Mouse (Mus musculus): Measurements from ENCODE around the gene Srrm3. TPM values are rescaled to one million over a fixed set of nuclear protein-coding genes. Genes with fewer than 3 reads are reported as not detected.

The Srrm3 gene
- polyA plus RNA-seq, 1 experiment from 2014 or later: 0.04 TPM

DNA sequence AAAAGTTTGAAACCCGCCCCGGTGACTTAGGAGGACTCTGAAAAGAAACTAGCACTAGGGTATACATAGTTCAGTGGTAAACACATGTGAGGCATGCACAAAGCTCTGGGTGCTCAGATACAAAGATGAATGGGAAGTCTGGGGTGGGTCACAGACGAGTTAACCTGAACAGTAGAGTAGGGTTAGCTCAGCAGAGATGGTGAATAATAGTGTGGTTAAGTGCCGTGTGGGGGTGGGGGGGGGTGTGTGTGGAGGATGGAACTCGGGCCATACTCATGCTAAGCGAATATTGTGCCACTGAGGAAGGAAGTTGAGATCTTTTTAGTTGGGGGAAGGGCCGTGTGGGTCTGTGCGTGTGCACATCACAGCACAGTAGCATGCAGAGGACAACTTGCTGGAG is 26.4 kb upstream of the Srrm3 start:
- peaks cover 28% of the 10 kb centered on the region for H3K36me3 ChIP-seq (ENCODE audit: control insufficient read depth, insufficient read depth, low read length)
- H3K4me3 ChIP-seq (ENCODE audit: low read depth, low read length): peak overlapping the region; percentile 87
- ATAC-seq (replicated peaks; ENCODE audit: low FRiP score): no peak
- H3K9me3 ChIP-seq (ENCODE audit: control insufficient read depth, low read length): no peaks in the 10 kb centered on the region
- DNase-seq (ENCODE audit: low spot score): no peak
- H3K27me3 ChIP-seq (replicated peaks; ENCODE audit: control insufficient read depth, insufficient read depth, low read length): no peaks in the 10 kb centered on the region
- H3K9ac ChIP-seq (ENCODE audit: low read depth, low read length): peak overlapping the region; percentile 95; the same call in 1 of the 2 replicates
- 63% methylated on average over 8 of the region's 8 CpGs for WGBS
- peak overlapping the region; percentile 79 for H3K4me2 ChIP-seq
- no peak overlapping the region for H3K27ac ChIP-seq (ENCODE audit: low read depth, low read length)
- H3K4me1 ChIP-seq (replicated peaks; ENCODE audit: control insufficient read depth, insufficient read depth, low read length): peaks cover 18% of the 10 kb centered on the region

DNA sequence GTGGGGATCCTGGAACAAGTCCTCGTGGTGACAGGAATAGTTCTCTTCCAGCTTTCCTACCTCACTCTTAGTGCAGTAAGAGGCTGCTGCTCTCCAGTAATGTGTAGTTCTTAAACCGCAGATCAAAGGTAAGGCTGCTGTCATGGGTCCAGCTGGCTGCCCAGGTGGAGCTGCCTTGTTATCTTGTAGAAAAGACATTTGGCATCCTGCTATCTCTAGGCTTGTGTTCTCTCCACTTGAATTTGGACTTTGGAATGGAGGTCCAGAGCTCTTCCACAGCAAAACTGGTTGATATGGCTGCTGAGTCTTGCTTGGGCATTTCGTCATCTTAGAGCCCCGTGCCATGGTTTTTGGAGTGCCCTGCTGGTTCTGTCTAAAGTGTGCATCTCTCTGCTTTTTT is 23.8 kb upstream of the Srrm3 start:
- no peak overlapping the region for H3K4me3 ChIP-seq (ENCODE audit: low read depth, low read length)
- no peak overlapping the region for H3K9ac ChIP-seq (ENCODE audit: low read depth, low read length)
- peaks cover 51% of the 10 kb centered on the region for H3K36me3 ChIP-seq (ENCODE audit: control insufficient read depth, insufficient read depth, low read length)
- H3K27ac ChIP-seq (ENCODE audit: low read depth, low read length): no peak overlapping the region
- ATAC-seq (replicated peaks; ENCODE audit: low FRiP score) (no peak), DNase-seq (ENCODE audit: low spot score) (no peak)
- no peaks in the 10 kb centered on the region for H3K27me3 ChIP-seq (replicated peaks; ENCODE audit: control insufficient read depth, insufficient read depth, low read length)
- WGBS: 86% methylated on average over 4 of the region's 4 CpGs
- H3K4me2 ChIP-seq: no peak overlapping the region
- H3K4me1 ChIP-seq (replicated peaks; ENCODE audit: control insufficient read depth, insufficient read depth, low read length): peaks cover 14% of the 10 kb centered on the region
- H3K9me3 ChIP-seq (ENCODE audit: control insufficient read depth, low read length): no peaks in the 10 kb centered on the region

- H3K4me1 ChIP-seq (replicated peaks; ENCODE audit: control insufficient read depth, insufficient read depth, low read length): 0 out of 2 replicates have a peak, but pooled peaks cover 2% of the 10 kb centered on the region
- H3K9ac ChIP-seq (ENCODE audit: low read depth, low read length): 0 out of 2 replicates have a peak overlapping the region, but pooled peaks have one; percentile 31
- DNase-seq (ENCODE audit: low spot score): peak; percentile 84
- H3K27ac ChIP-seq (ENCODE audit: low read depth, low read length): no peak overlapping the region
- peak overlapping the region; percentile 56 for H3K4me2 ChIP-seq
- ATAC-seq (replicated peaks; ENCODE audit: low FRiP score): peak; percentile 56
- WGBS: 16% methylated on average over 20 of the region's 20 CpGs
- H3K9me3 ChIP-seq (ENCODE audit: control insufficient read depth, low read length): no peaks in the 10 kb centered on the region
- H3K27me3 ChIP-seq (replicated peaks; ENCODE audit: control insufficient read depth, insufficient read depth, low read length): no peaks in the 10 kb centered on the region
- H3K36me3 ChIP-seq (ENCODE audit: control insufficient read depth, insufficient read depth, low read length): peaks cover 24% of the 10 kb centered on the region
- H3K4me3 ChIP-seq (ENCODE audit: low read depth, low read length): peak overlapping the region; percentile 20; the same call in 1 of the 2 replicates
Measured at GRCm38 (mm10) chr5:135793996-135794858, 12.5 kb upstream of the Srrm3 start.

GRCm38 (mm10) chr5:135794859-135795181 is 11.9 kb upstream of the Srrm3 start:
- Histone ChIP-seq H3K36me3 (ENCODE audit: control insufficient read depth, insufficient read depth, low read length) (peaks cover 18% of the 10 kb centered on the region), H3K9me3 (ENCODE audit: control insufficient read depth, low read length) (no peaks in the 10 kb centered on the region), H3K4me1 (replicated peaks; ENCODE audit: control insufficient read depth, insufficient read depth, low read length) (0 out of 2 replicates have a peak, but pooled peaks cover 2% of the 10 kb centered on the region), H3K27ac (ENCODE audit: low read depth, low read length) (no peak overlapping the region), H3K9ac (ENCODE audit: low read depth, low read length) (no peak overlapping the region), H3K4me3 (ENCODE audit: low read depth, low read length) (peak overlapping the region; percentile 13; the same call in 1 of the 2 replicates), H3K27me3 (replicated peaks; ENCODE audit: control insufficient read depth, insufficient read depth, low read length) (no peaks in the 10 kb centered on the region), H3K4me2 (peak overlapping the region; percentile 56)
- 11% methylated on average over 5 of the region's 5 CpGs for WGBS
- DNase-seq (ENCODE audit: low spot score) (no peak), ATAC-seq (replicated peaks; ENCODE audit: low FRiP score) (no peak; the same call in 1 of the 2 replicates)

DNA sequence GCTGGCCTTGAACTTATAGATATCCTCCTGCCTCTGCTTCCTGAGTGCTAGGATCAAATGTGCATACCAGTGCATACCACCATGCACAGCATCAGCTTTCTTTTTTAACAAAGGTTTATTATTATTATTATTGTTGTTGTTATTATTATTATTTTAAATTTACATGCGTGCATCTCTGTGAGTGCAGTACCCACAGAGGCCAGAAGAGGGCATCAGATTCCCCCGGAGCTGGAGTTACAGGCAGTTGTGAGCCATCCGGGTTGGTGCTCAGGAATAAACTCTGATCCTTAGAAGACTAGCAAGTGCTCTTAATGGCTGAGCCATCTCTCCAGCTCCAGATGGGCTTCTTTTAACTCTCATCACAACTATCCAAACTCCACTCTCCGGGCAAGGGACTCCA is 6.9 kb upstream of the Srrm3 start:
- no peaks in the 10 kb centered on the region for H3K36me3 ChIP-seq (ENCODE audit: control insufficient read depth, insufficient read depth, low read length)
- no peaks in the 10 kb centered on the region for H3K9me3 ChIP-seq (ENCODE audit: control insufficient read depth, low read length)
- H3K4me2 ChIP-seq: no peak overlapping the region
- DNase-seq (ENCODE audit: low spot score) (no peak), ATAC-seq (replicated peaks; ENCODE audit: low FRiP score) (no peak)
- H3K27ac ChIP-seq (ENCODE audit: low read depth, low read length): no peak overlapping the region
- H3K9ac ChIP-seq (ENCODE audit: low read depth, low read length): no peak overlapping the region
- H3K4me1 ChIP-seq (replicated peaks; ENCODE audit: control insufficient read depth, insufficient read depth, low read length): no peaks in the 10 kb centered on the region
- no peak overlapping the region for H3K4me3 ChIP-seq (ENCODE audit: low read depth, low read length)
- WGBS: 43% methylated on average over 4 of the region's 4 CpGs
- H3K27me3 ChIP-seq (replicated peaks; ENCODE audit: control insufficient read depth, insufficient read depth, low read length): peaks cover 8% of the 10 kb centered on the region; the same call in 1 of the 2 replicates

- Histone ChIP-seq H3K27me3 (replicated peaks; ENCODE audit: control insufficient read depth, insufficient read depth, low read length) (peaks cover 10% of the 10 kb centered on the region; the same call in 1 of the 2 replicates), H3K4me3 (ENCODE audit: low read depth, low read length) (no peak overlapping the region), H3K9ac (ENCODE audit: low read depth, low read length) (no peak overlapping the region), H3K4me2 (no peak overlapping the region), H3K36me3 (ENCODE audit: control insufficient read depth, insufficient read depth, low read length) (no peaks in the 10 kb centered on the region), H3K4me1 (replicated peaks; ENCODE audit: control insufficient read depth, insufficient read depth, low read length) (no peaks in the 10 kb centered on the region), H3K27ac (ENCODE audit: low read depth, low read length) (no peak overlapping the region), H3K9me3 (ENCODE audit: control insufficient read depth, low read length) (no peaks in the 10 kb centered on the region)
- no peak for DNase-seq (ENCODE audit: low spot score)
- WGBS: 10% methylated on average over 6 of the region's 6 CpGs
- ATAC-seq (replicated peaks; ENCODE audit: low FRiP score): no peak
Measured at GRCm38 (mm10) chr5:135800927-135801326, 5.8 kb upstream of the Srrm3 start.

DNA sequence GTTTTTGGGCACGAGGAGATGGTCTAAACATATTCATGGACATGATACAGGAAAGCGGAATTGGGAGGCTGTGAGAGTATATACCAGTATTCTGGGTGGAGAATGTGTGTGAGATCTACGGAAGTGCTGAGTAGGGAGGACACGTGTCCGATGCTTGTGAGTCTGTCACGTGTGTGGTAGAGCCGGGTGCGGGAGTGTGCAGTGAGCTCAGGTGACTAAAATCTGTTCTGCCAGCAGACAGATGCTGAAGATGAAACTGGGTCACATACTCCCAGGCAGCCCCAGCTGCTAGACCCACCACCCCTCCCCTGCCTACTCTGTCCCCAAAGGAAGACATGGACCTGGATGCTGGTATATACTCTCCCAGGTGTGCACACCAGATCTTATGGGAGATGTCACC is 4.0 kb upstream of the Srrm3 start:
- no peaks in the 10 kb centered on the region for H3K4me1 ChIP-seq (replicated peaks; ENCODE audit: control insufficient read depth, insufficient read depth, low read length)
- H3K36me3 ChIP-seq (ENCODE audit: control insufficient read depth, insufficient read depth, low read length): no peaks in the 10 kb centered on the region
- ATAC-seq (replicated peaks; ENCODE audit: low FRiP score): no peak
- H3K27me3 ChIP-seq (replicated peaks; ENCODE audit: control insufficient read depth, insufficient read depth, low read length): peaks cover 10% of the 10 kb centered on the region; the same call in 1 of the 2 replicates
- H3K27ac ChIP-seq (ENCODE audit: low read depth, low read length): no peak overlapping the region
- no peak for DNase-seq (ENCODE audit: low spot score)
- H3K9ac ChIP-seq (ENCODE audit: low read depth, low read length): no peak overlapping the region
- 80% methylated on average over 8 of the region's 8 CpGs for WGBS
- H3K9me3 ChIP-seq (ENCODE audit: control insufficient read depth, low read length): no peaks in the 10 kb centered on the region
- H3K4me2 ChIP-seq: no peak overlapping the region
- H3K4me3 ChIP-seq (ENCODE audit: low read depth, low read length): no peak overlapping the region

GRCm38 (mm10) chr5:135803135-135803534 is 3.6 kb upstream of the Srrm3 start:
- Histone ChIP-seq H3K9me3 (ENCODE audit: control insufficient read depth, low read length) (no peaks in the 10 kb centered on the region), H3K4me3 (ENCODE audit: low read depth, low read length) (no peak overlapping the region), H3K27ac (ENCODE audit: low read depth, low read length) (no peak overlapping the region), H3K9ac (ENCODE audit: low read depth, low read length) (no peak overlapping the region), H3K4me2 (no peak overlapping the region), H3K36me3 (ENCODE audit: control insufficient read depth, insufficient read depth, low read length) (no peaks in the 10 kb centered on the region), H3K27me3 (replicated peaks; ENCODE audit: control insufficient read depth, insufficient read depth, low read length) (peaks cover 10% of the 10 kb centered on the region; the same call in 1 of the 2 replicates), H3K4me1 (replicated peaks; ENCODE audit: control insufficient read depth, insufficient read depth, low read length) (no peaks in the 10 kb centered on the region)
- DNase-seq (ENCODE audit: low spot score): no peak
- WGBS: 57% methylated on average over 4 of the region's 4 CpGs
- ATAC-seq (replicated peaks; ENCODE audit: low FRiP score): no peak

GRCm38 (mm10) chr5:135803676-135804075 is 3.0 kb upstream of the Srrm3 start:
- WGBS: 67% methylated on average over 4 of the region's 4 CpGs
- ATAC-seq (replicated peaks; ENCODE audit: low FRiP score) (no peak), DNase-seq (ENCODE audit: low spot score) (no peak)
- Histone ChIP-seq H3K4me2 (no peak overlapping the region), H3K4me3 (ENCODE audit: low read depth, low read length) (no peak overlapping the region), H3K9ac (ENCODE audit: low read depth, low read length) (no peak overlapping the region), H3K27me3 (replicated peaks; ENCODE audit: control insufficient read depth, insufficient read depth, low read length) (peaks cover 10% of the 10 kb centered on the region; the same call in 1 of the 2 replicates), H3K4me1 (replicated peaks; ENCODE audit: control insufficient read depth, insufficient read depth, low read length) (no peaks in the 10 kb centered on the region), H3K9me3 (ENCODE audit: control insufficient read depth, low read length) (no peaks in the 10 kb centered on the region), H3K27ac (ENCODE audit: low read depth, low read length) (no peak overlapping the region), H3K36me3 (ENCODE audit: control insufficient read depth, insufficient read depth, low read length) (no peaks in the 10 kb centered on the region)
